Mouse (Mus musculus) neural tube, embryonic 14.5 days (tissue): ENCODE results near the gene Car2. TPM values are rescaled to one million over a fixed set of nuclear protein-coding genes. Genes with fewer than 3 reads are reported as not detected.

Experiments used
- ATAC-seq: fragments of 200-750 bp; cut with Nextera tagmentation; 2 replicates; pipeline ENCODE4 v1.8.0; 2017; ENCODE audit warnings: low read depth, mild to moderate bottlenecking, moderate TSS enrichment, moderate library complexity
- H3K27ac ChIP-seq: fragments of 300-500 bp; sonication (generic); 2 replicates; pipeline ENCODE4 v1.5.1; 2014; ENCODE audit warnings: low read depth, mild to moderate bottlenecking, control low read depth, low read length, moderate library complexity, mixed read lengths
- H3K27me3 ChIP-seq: fragments of 300-500 bp; sonication (generic); 2 replicates; pipeline ENCODE4 v1.6.1; 2014; ENCODE audit warnings: low read length; ENCODE audit not compliant: control insufficient read depth, insufficient read depth
- H3K36me3 ChIP-seq: fragments of 300-500 bp; sonication (generic); 2 replicates; pipeline ENCODE4 v1.6.1; 2014; ENCODE audit warnings: low read length, mixed read lengths; ENCODE audit not compliant: control insufficient read depth, insufficient read depth
- H3K4me1 ChIP-seq: fragments of 300-500 bp; sonication (generic); 2 replicates; pipeline ENCODE4 v1.6.1; 2014; ENCODE audit warnings: low read length; ENCODE audit not compliant: control insufficient read depth, insufficient read depth
- H3K4me2 ChIP-seq: fragments of 300-500 bp; sonication (generic); 2 replicates; pipeline ENCODE4 v1.6.1; 2014; ENCODE audit warnings: mild to moderate bottlenecking, low read depth, low read length, control low read depth
- H3K4me3 ChIP-seq: fragments of 300-500 bp; sonication (generic); 2 replicates; pipeline ENCODE4 v1.5.1; 2014; ENCODE audit warnings: low read depth, low read length, control low read depth, mixed read lengths
- H3K9ac ChIP-seq: fragments of 300-500 bp; sonication (generic); replicated peaks from 2 replicates; pipeline ENCODE4 v1.6.1; 2014; ENCODE audit warnings: low read depth, mild to moderate bottlenecking, control low read depth, low read length, mixed read lengths
- H3K9me3 ChIP-seq: fragments of 300-500 bp; sonication (generic); 2 replicates; pipeline ENCODE4 v1.6.1; 2016; ENCODE audit warnings: low read length; ENCODE audit not compliant: control insufficient read depth
- WGBS: fragments of 180-500 bp; shearing (Covaris S2); extraction: QIAGEN DNeasy Blood & Tissue Kit; methylation state at CpG from one replicate; pipeline ENCODE4 v1.1.7; 2014; 5-methylcytosine and 5-hydroxymethylcytosine counted together
- polyA plus RNA-seq: library from polyadenylated mRNA; unstranded; fragments of >200 nt; fragmentation: Nextera tagmentation; extraction: Ambion mirVana; gene quantifications from 2 replicates; pipeline ENCODE4 v1.2.1, GENCODE M21; 2014

Gene Car2
- polyA plus RNA-seq, 1 experiment from 2014 or later = 19.1 TPM

GRCm38 (mm10) chr3:14948067-14948800, 62.2 kb downstream of the Car2 start:
- H3K9me3 ChIP-seq = no peaks in the 10 kb centered on the region
- H3K27me3 ChIP-seq = no peaks in the 10 kb centered on the region
- ATAC-seq = no peak
- H3K4me2 ChIP-seq = no peak overlapping the region
- no peak overlapping the region for H3K27ac ChIP-seq
- no peak overlapping the region for H3K4me3 ChIP-seq
- H3K4me1 ChIP-seq = no peaks in the 10 kb centered on the region
- no peak overlapping the region for H3K9ac ChIP-seq
- H3K36me3 ChIP-seq = no peaks in the 10 kb centered on the region
- 83% methylated on average over 6 of the region's 6 CpGs for WGBS

- Histone ChIP-seq H3K4me3 (no peak overlapping the region), H3K9ac (no peak overlapping the region), H3K4me1 (no peaks in the 10 kb centered on the region), H3K27ac (no peak overlapping the region), H3K27me3 (no peaks in the 10 kb centered on the region), H3K36me3 (no peaks in the 10 kb centered on the region), H3K9me3 (no peaks in the 10 kb centered on the region), H3K4me2 (no peak overlapping the region)
- no peak for ATAC-seq
- whole genome bisulfite sequencing = 94% methylated on average over 2 of the region's 2 CpGs
These were observed 64.0 kb downstream of the Car2 start for GRCm38 (mm10) chr3:14950031-14950430.

Other genes starting within 250 kb of the Car2 start
- gene Car13, start 244.5 kb upstream of the Car2 start, polyA plus RNA-seq = 0.51 and 1.9 TPM in 2 replicates
- gene Car1, start 77.9 kb upstream of the Car2 start, polyA plus RNA-seq = 0.30 TPM in 1 of 2 replicates, not detected in the other
- gene Car3, start 22.8 kb upstream of the Car2 start, polyA plus RNA-seq = 1.7 and 8.9 TPM in 2 replicates